Mouse (Mus musculus) midbrain, embryonic 15.5 days (tissue): Measurements from ENCODE around the gene Vsig2. TPM values are rescaled to one million over a fixed set of nuclear protein-coding genes. Genes with fewer than 3 reads are reported as not detected.
A peak's percentile ranks its signal among the peaks of the same experiment; 100 is the strongest.

ENCODE experiments used
- ATAC-seq: fragments of 200-750 bp; cut with Nextera tagmentation; replicated peaks from 2 replicates; pipeline ENCODE4 v1.8.0; 2017; ENCODE audit warnings: moderate TSS enrichment
- H3K27ac ChIP-seq: fragments of 300-500 bp; sonication (generic); 2 replicates; pipeline ENCODE4 v1.5.1; 2015; ENCODE audit warnings: mild to moderate bottlenecking, inconsistent platforms
- H3K27me3 ChIP-seq: fragments of 300-500 bp; sonication (generic); replicated peaks from 2 replicates; pipeline ENCODE4 v1.6.1; 2015; ENCODE audit warnings: inconsistent platforms
- H3K36me3 ChIP-seq: fragments of 300-500 bp; sonication (generic); replicated peaks from 2 replicates; pipeline ENCODE4 v1.6.1; 2015; ENCODE audit warnings: inconsistent platforms
- H3K4me1 ChIP-seq: fragments of 300-500 bp; sonication (generic); 2 replicates; pipeline ENCODE4 v1.6.1; 2015; ENCODE audit warnings: inconsistent platforms
- H3K4me2 ChIP-seq: fragments of 300-500 bp; sonication (generic); 2 replicates; pipeline ENCODE4 v1.6.1; 2015; ENCODE audit warnings: inconsistent platforms, mild to moderate bottlenecking, moderate library complexity
- H3K4me3 ChIP-seq: fragments of 300-500 bp; sonication (generic); 2 replicates; pipeline ENCODE4 v1.5.1; 2015; ENCODE audit warnings: mild to moderate bottlenecking, inconsistent platforms
- H3K9ac ChIP-seq: fragments of 300-500 bp; sonication (generic); 2 replicates; pipeline ENCODE4 v1.6.1; 2015; ENCODE audit warnings: mild to moderate bottlenecking, inconsistent platforms
- H3K9me3 ChIP-seq: fragments of 300-500 bp; sonication (generic); 2 replicates; pipeline ENCODE4 v1.6.1; 2016; ENCODE audit warnings: inconsistent platforms
- WGBS: fragments of 180-500 bp; shearing (Covaris S2); methylation state at CpG from one replicate; pipeline ENCODE4 v1.1.7; 2015; ENCODE audit warnings: mixed read lengths; 5-methylcytosine and 5-hydroxymethylcytosine counted together
- polyA plus RNA-seq: library from polyadenylated mRNA; unstranded; fragments of >200 nt; fragmentation: Nextera tagmentation; extraction: Ambion mirVana; gene quantifications from 2 replicates; pipeline ENCODE4 v1.2.1, GENCODE M21; 2015

The Vsig2 gene
- polyA plus RNA-seq, 1 experiment from 2014 or later: 0.59 TPM

GRCm38 (mm10) chr9:37554279-37554678, 15.2 kb downstream of the Vsig2 start:
- no peaks in the 10 kb centered on the region for H3K9me3 ChIP-seq
- H3K27me3 ChIP-seq: peaks cover 52% of the 10 kb centered on the region
- WGBS: 73% methylated on average over 1 of the region's 1 CpGs
- peaks cover 25% of the 10 kb centered on the region for H3K4me1 ChIP-seq
- no peak overlapping the region for H3K4me3 ChIP-seq
- H3K27ac ChIP-seq: no peak overlapping the region
- no peak overlapping the region for H3K4me2 ChIP-seq
- ATAC-seq: no peak
- no peak overlapping the region for H3K9ac ChIP-seq
- H3K36me3 ChIP-seq: no peaks in the 10 kb centered on the region

GRCm38 (mm10) chr9:37554838-37555748, 16.0 kb downstream of the Vsig2 start, which contains the start of gene Siae:
Gene Siae (plus strand): TSS chr9:37555698.
- 24% methylated on average over 7 of the region's 7 CpGs for WGBS
- ATAC-seq: 0 out of 2 replicates have a peak, but pooled peaks have one; percentile 19
- H3K4me2 ChIP-seq: no peak within 1 kb of the TSS

GRCm38 (mm10) chr9:37556366-37556765, 17.3 kb downstream of the Vsig2 start:
- 86% methylated on average over 3 of the region's 3 CpGs for WGBS
- Histone ChIP-seq H3K4me2 (no peak overlapping the region), H3K27ac (no peak overlapping the region), H3K9ac (no peak overlapping the region), H3K36me3 (no peaks in the 10 kb centered on the region), H3K4me1 (peaks cover 25% of the 10 kb centered on the region), H3K4me3 (no peak overlapping the region), H3K9me3 (no peaks in the 10 kb centered on the region), H3K27me3 (peaks cover 31% of the 10 kb centered on the region)
- ATAC-seq: no peak

More at GRCm38 (mm10) chr9:37554838-37555748, 16.0 kb downstream of the Vsig2 start, which contains the start of gene Siae:
- H3K4me3 ChIP-seq: no peak within 1 kb of the TSS
- H3K4me1 ChIP-seq: peaks cover 25% of the 10 kb centered on the region
- no peaks in the 10 kb centered on the region for H3K36me3 ChIP-seq
- H3K9me3 ChIP-seq: no peaks in the 10 kb centered on the region
- H3K27me3 ChIP-seq: peaks cover 44% of the 10 kb centered on the region
- H3K9ac ChIP-seq: no peak within 1 kb of the TSS
- H3K27ac ChIP-seq: no peak within 1 kb of the TSS

- H3K9ac ChIP-seq: no peak overlapping the region
- 0 out of 2 replicates have a peak, but pooled peaks cover under 1% of the 10 kb centered on the region for H3K4me1 ChIP-seq
- 85% methylated on average over 2 of the region's 2 CpGs for WGBS
- no peaks in the 10 kb centered on the region for H3K36me3 ChIP-seq
- H3K4me2 ChIP-seq: no peak overlapping the region
- no peaks in the 10 kb centered on the region for H3K27me3 ChIP-seq
- no peaks in the 10 kb centered on the region for H3K9me3 ChIP-seq
- no peak for ATAC-seq
- H3K27ac ChIP-seq: no peak overlapping the region
- no peak overlapping the region for H3K4me3 ChIP-seq
Measured at GRCm38 (mm10) chr9:37560617-37561016, 21.6 kb downstream of the Vsig2 start.

GRCm38 (mm10) chr9:37563805-37564204, 24.8 kb downstream of the Vsig2 start:
- no peak overlapping the region for H3K4me3 ChIP-seq
- peaks cover 8% of the 10 kb centered on the region; the same call in 1 of the 2 replicates for H3K4me1 ChIP-seq
- no peak overlapping the region for H3K4me2 ChIP-seq
- H3K36me3 ChIP-seq: no peaks in the 10 kb centered on the region
- H3K27ac ChIP-seq: no peak overlapping the region
- no peaks in the 10 kb centered on the region for H3K9me3 ChIP-seq
- WGBS: 44% methylated on average over 1 of the region's 1 CpGs
- ATAC-seq: no peak
- H3K9ac ChIP-seq: no peak overlapping the region
- H3K27me3 ChIP-seq: no peaks in the 10 kb centered on the region

GRCm38 (mm10) chr9:37567019-37567418, 28.0 kb downstream of the Vsig2 start:
- ATAC-seq: no peak
- no peaks in the 10 kb centered on the region for H3K36me3 ChIP-seq
- WGBS: 84% methylated on average over 2 of the region's 2 CpGs
- no peak overlapping the region for H3K4me2 ChIP-seq
- no peak overlapping the region for H3K9ac ChIP-seq
- H3K27ac ChIP-seq: no peak overlapping the region
- no peaks in the 10 kb centered on the region for H3K27me3 ChIP-seq
- H3K4me1 ChIP-seq: peaks cover 8% of the 10 kb centered on the region; the same call in 1 of the 2 replicates
- no peaks in the 10 kb centered on the region for H3K9me3 ChIP-seq
- H3K4me3 ChIP-seq: no peak overlapping the region

- no peak for ATAC-seq
- H3K9me3 ChIP-seq: no peaks in the 10 kb centered on the region
- H3K36me3 ChIP-seq: no peaks in the 10 kb centered on the region
- H3K4me1 ChIP-seq: peaks cover 8% of the 10 kb centered on the region; the same call in 1 of the 2 replicates
- H3K27ac ChIP-seq: no peak overlapping the region
- no peak overlapping the region for H3K4me3 ChIP-seq
- H3K4me2 ChIP-seq: no peak overlapping the region
- 53% methylated on average over 5 of the region's 5 CpGs for WGBS
- no peaks in the 10 kb centered on the region for H3K27me3 ChIP-seq
- no peak overlapping the region for H3K9ac ChIP-seq
Measured at GRCm38 (mm10) chr9:37567454-37567853, 28.4 kb downstream of the Vsig2 start.

GRCm38 (mm10) chr9:37567892-37568604, 29.0 kb downstream of the Vsig2 start:
- 45% methylated on average over 15 of the region's 15 CpGs for WGBS
- Histone ChIP-seq H3K9me3 (no peaks in the 10 kb centered on the region), H3K9ac (no peak overlapping the region), H3K4me1 (peaks cover 8% of the 10 kb centered on the region; the same call in 1 of the 2 replicates), H3K27me3 (no peaks in the 10 kb centered on the region), H3K36me3 (no peaks in the 10 kb centered on the region), H3K4me3 (no peak overlapping the region), H3K27ac (no peak overlapping the region), H3K4me2 (no peak overlapping the region)
- ATAC-seq: peak; percentile 33; the same call in 1 of the 2 replicates

GRCm38 (mm10) chr9:37568605-37569214, 29.7 kb downstream of the Vsig2 start:
- Histone ChIP-seq H3K36me3 (no peaks in the 10 kb centered on the region), H3K27ac (no peak overlapping the region), H3K9me3 (no peaks in the 10 kb centered on the region), H3K4me1 (peaks cover 8% of the 10 kb centered on the region; the same call in 1 of the 2 replicates), H3K4me2 (no peak overlapping the region), H3K9ac (no peak overlapping the region), H3K4me3 (no peak overlapping the region), H3K27me3 (no peaks in the 10 kb centered on the region)
- 0 out of 2 replicates have a peak, but pooled peaks have one; percentile 39 for ATAC-seq
- 39% methylated on average over 4 of the region's 4 CpGs for WGBS

GRCm38 (mm10) chr9:37569231-37569835, 30.3 kb downstream of the Vsig2 start:
- Histone ChIP-seq H3K36me3 (no peaks in the 10 kb centered on the region), H3K4me2 (no peak overlapping the region), H3K9me3 (no peaks in the 10 kb centered on the region), H3K27ac (no peak overlapping the region), H3K4me1 (peaks cover 8% of the 10 kb centered on the region; the same call in 1 of the 2 replicates), H3K4me3 (no peak overlapping the region), H3K9ac (no peak overlapping the region), H3K27me3 (no peaks in the 10 kb centered on the region)
- 97% methylated on average over 2 of the region's 2 CpGs for WGBS
- no peak for ATAC-seq

- Histone ChIP-seq H3K27ac (no peak overlapping the region), H3K4me3 (no peak overlapping the region), H3K9ac (no peak overlapping the region), H3K9me3 (no peaks in the 10 kb centered on the region), H3K27me3 (no peaks in the 10 kb centered on the region), H3K4me1 (peaks cover 15% of the 10 kb centered on the region), H3K36me3 (no peaks in the 10 kb centered on the region), H3K4me2 (no peak overlapping the region)
- no peak for ATAC-seq
- WGBS: 64% methylated on average over 3 of the region's 3 CpGs
Measured at GRCm38 (mm10) chr9:37572204-37572876, 33.3 kb downstream of the Vsig2 start.
